Mouse (Mus musculus) neutrophil, adult 59 days (primary cell): ENCODE data around the gene Phf13. TPM values are rescaled to one million over a fixed set of nuclear protein-coding genes. Genes with fewer than 3 reads are reported as not detected.

Experiments used
- total RNA-seq, 2 experiments: library from RNA; stranded (reverse); gene quantifications; 1 replicate in 1 of 2; 2 replicates in 1 of 2; pipeline ENCODE4 v1.2.4; 2023

Gene Phf13
- total RNA-seq: 1 to 10 TPM; 3.7 to 5.1 TPM

DNA sequence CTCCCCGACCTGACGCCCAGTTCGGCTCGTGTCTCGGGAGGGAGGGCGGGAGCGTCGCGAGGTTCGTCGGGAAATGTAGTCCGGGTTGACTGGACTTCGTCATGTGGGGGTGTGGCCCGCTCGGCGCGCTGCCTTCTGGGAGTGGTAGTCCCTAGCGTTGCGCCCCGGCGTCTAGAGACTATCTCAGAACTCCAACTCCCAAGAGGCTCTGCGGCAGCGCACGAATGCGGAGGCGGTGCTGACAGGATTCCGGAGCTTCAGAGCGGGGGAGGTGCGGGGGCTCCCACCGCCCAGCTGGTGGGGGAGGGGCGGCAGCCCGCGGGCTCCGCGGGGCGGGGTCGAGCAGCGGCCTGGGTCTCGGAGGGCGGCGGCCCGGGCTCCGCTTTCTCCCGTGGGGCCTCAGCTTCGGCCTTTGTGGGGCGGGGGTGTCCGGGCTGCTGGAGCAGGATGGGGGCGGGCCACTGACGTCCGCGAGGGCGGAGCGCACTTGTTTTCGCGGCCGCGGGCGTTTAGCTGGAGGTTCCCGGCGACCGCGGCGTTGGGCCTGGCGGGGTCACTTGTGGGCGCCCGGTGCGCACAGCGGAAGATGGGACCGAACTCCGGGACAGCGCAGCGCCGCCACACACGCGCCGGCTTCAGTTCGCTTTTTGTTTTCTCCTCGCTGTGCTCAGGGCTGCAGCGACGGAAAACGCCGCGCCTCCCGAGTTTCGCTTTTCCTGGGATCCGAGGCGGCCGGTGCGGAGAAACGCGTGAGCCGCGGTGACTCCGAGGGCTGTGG lies at the start of gene Phf13:
Gene Phf13 (minus strand): TSS at position 86 of the 778 bp plus-strand sequence.

DNA sequence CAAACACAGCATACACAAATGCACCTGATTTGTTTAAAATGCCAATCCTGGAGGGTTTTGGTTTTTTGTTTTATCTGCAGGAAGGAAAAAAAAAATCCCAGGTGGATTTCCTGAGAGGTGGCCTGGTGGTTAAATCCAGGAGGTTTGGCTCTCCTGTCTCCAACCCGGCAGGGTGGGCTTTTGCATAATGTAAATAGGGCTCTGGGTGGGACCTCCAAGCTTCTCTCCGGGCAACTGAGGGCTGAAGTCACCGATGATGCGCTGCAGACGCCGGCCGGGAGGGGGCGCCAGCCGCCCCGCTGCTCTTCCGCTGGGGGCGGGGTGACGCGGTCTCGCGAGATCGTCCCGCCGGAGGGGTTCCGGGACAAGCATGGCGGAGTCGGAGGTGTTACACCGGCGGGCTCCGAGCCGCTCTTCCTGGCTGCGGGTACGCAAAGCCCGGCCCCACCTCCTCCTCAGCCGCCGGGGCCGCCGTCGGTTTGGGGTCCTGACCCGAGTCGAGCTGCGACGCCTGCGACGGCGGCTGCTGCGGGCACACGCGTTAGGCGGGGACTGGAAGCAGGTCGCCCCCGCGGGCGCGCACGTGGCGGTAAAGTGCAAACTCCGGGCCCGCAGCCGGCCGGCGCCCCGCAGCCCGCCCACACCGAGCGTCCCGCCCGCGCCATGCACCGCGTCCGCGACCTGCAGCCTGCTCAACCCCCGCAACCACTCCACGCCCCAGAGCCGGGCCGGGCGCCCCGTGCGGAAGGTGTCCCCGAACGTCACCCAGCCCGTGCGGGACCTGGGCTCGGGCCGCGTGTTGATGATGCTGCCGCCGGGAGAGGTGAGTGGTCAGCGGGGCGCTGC lies 43.1 kb upstream of the Phf13 start, which contains the start of gene Nol9:
Gene Nol9 (plus strand): TSS at position 337 of the 846 bp plus-strand sequence.

DNA sequence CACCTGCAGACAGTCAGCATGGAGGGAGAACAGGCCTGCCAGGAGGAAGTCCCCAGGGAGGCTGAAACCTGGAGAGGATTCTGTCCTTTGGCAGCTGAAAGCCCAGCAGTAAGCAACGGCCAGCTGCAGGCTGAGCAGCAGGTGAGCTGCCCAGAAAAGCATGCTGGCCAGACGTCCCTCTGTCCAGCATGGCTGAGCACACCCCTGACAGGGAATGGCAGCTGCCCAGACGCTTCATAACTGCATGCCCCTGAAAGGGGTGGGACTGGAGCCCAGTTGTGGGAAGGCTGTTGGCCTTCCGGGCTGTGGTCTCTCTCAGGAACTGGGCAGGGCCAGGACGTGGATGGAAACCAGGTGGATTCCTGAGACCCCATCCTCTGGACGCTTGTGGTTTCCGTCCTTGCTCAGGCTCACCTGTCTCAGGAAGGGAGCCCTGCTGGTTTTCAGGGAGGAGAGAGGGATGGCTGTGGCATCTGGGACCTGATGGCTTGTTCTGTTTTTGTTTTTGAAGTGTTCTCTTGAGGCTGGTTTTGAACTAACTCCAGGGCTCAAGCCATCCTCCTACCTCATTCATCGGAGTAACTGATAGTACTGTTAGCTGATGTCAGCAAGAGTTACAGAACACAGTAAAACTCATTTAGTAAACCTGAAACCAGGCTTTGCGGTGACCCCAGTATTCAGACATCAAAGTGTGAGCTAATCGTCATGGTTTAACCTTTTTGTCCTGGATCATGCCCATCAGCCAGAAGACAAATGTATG lies 42.3 kb upstream of the Phf13 start, which contains the start of gene Tas1r1:
Gene Tas1r1 (minus strand): TSS at position 344 of the 760 bp plus-strand sequence.

GRCm38 (mm10) chr4:152027524-152027923 lies 31.5 kb upstream of the Phf13 start, which contains the start of gene Zbtb48:
TSS of gene Zbtb48 (minus strand) at chr4:152027671.

GRCm38 (mm10) chr4:152008622-152009075 lies 12.6 kb upstream of the Phf13 start, which contains the start of gene Klhl21:
TSS of gene Klhl21 (plus strand) at chr4:152008803.

GRCm38 (mm10) chr4:151988342-151989109 lies 7.5 kb downstream of the Phf13 start, which contains the start of gene Thap3:
TSS of gene Thap3 (minus strand) at chr4:151988997.

Other genes with a start within 250 kb of the Phf13 start
- 10 to 100 TPM; 19.6 to 27.0 TPM for gene Camta1, start 134.4 kb downstream of the Phf13 start, total RNA-seq
- 10 to 100 TPM; 32.3 to 34.7 TPM for gene Dnajc11, start 62.6 kb downstream of the Phf13 start, total RNA-seq
- gene Thap3, start 7.3 kb downstream of the Phf13 start, total RNA-seq: 10 to 100 TPM; 17.6 to 18.6 TPM
- gene Klhl21, start 12.5 kb upstream of the Phf13 start, total RNA-seq: 1 to 10 TPM; 6.5 to 7.6 TPM
- 10 to 100 TPM; 11.4 to 14.5 TPM for gene Zbtb48, start 31.4 kb upstream of the Phf13 start, total RNA-seq
- gene Tas1r1, start 42.3 kb upstream of the Phf13 start, total RNA-seq: under 1 TPM; 0.31 to 0.33 TPM
- gene Nol9, start 43.1 kb upstream of the Phf13 start, total RNA-seq: 10 to 100 TPM; 11.5 to 14.5 TPM
- 1 to 10 TPM; 2.5 to 6.8 TPM for gene Plekhg5, start 76.2 kb upstream of the Phf13 start, total RNA-seq
- gene Tnfrsf25, start 119.7 kb upstream of the Phf13 start, total RNA-seq: under 1 TPM in 1 of 2 experiments, not detected in 1; 0.29 TPM
- under 1 TPM; 0.38 to 0.90 TPM for gene Espn, start 156.1 kb upstream of the Phf13 start, total RNA-seq
- not detected for gene Hes2, start 162.6 kb upstream of the Phf13 start, total RNA-seq
- gene Acot7, start 181.9 kb upstream of the Phf13 start, total RNA-seq: 10 to 100 TPM; 26.6 to 35.1 TPM